Mouse (Mus musculus): ENCODE results near the gene Chn2. TPM values are rescaled to one million over a fixed set of nuclear protein-coding genes. Genes with fewer than 3 reads are reported as not detected.

The Chn2 gene
- total RNA-seq, 2 experiments from 2014 or later: 22.9 to 24.9 TPM

DNA sequence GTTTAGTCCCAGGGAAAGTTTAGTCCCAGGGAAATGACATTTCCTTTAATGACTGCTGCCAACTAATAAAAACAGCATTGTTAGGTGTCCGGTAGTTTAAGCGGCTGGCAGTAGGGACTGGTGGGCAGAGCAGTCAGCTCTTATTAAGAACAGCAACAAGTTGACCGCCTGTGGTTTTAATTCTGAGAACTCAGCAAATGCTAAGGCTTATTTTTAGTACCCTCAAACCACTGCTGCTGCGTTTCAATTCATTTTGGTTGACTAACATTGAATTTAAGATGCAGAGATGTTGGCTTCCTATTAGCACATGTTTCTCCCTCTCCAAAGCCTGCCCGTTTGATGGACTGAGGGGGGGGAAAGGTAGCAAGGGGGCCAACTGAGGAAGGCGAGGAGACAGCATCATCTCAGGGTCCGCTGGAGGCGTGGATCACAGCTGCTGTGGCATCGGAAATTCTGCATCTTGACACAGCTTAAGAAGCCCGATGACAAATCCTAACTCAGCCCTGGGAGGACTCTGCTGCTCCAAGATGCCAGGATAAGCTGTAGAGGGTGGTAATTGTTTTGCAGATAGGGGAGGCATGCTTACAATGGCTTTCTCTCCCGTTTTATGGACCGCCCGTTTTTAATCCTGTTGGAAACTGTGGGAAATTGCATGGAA, 2.2 kb downstream of the Chn2 start:
- DNase-seq (ENCODE audit: extremely low spot score in 1 of 2, low spot score in 1 of 2): no peak

DNA sequence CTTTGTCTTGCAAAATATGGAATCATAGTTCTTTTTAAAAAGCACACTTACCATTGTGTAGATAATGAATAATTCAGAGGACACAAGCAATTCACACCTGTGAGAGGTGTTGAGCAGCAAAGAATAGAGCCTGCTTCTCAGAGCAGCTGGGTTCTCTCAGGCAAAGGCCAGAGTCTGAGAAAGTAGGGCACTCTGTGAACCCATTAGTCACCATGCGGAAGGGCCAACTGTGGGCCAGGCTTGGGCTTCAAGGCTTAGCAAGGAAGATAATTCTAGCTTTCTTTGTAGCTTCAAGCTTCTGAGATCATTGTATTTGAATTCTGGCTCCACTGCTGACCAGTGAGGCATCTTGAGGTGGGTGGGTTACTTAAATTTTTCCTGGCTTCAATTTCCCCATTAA, 2.8 kb downstream of the Chn2 start:
- no peak for DNase-seq (ENCODE audit: extremely low spot score in 1 of 2, low spot score in 1 of 2)

DNA sequence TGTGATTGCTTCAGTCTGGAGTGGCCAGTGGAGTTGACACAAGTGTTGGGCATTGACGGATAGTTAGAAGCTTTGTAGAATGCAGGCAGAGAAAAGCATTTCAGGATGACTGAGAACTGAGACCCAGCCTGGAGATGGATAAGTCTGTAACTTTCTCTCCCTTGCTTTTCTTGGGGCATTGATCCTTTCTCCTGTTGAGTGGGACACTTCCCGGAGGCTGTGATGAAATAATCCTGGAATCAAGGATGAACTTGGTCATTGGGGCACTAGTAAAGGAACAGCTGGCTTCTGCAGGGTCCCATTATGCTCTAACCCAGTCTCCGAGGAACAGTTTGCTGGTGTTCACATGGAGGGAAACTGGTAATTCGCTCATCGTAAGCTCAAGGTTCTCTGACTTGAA, 4.2 kb downstream of the Chn2 start:
- DNase-seq (ENCODE audit: extremely low spot score in 1 of 2, low spot score in 1 of 2): no peak

DNA sequence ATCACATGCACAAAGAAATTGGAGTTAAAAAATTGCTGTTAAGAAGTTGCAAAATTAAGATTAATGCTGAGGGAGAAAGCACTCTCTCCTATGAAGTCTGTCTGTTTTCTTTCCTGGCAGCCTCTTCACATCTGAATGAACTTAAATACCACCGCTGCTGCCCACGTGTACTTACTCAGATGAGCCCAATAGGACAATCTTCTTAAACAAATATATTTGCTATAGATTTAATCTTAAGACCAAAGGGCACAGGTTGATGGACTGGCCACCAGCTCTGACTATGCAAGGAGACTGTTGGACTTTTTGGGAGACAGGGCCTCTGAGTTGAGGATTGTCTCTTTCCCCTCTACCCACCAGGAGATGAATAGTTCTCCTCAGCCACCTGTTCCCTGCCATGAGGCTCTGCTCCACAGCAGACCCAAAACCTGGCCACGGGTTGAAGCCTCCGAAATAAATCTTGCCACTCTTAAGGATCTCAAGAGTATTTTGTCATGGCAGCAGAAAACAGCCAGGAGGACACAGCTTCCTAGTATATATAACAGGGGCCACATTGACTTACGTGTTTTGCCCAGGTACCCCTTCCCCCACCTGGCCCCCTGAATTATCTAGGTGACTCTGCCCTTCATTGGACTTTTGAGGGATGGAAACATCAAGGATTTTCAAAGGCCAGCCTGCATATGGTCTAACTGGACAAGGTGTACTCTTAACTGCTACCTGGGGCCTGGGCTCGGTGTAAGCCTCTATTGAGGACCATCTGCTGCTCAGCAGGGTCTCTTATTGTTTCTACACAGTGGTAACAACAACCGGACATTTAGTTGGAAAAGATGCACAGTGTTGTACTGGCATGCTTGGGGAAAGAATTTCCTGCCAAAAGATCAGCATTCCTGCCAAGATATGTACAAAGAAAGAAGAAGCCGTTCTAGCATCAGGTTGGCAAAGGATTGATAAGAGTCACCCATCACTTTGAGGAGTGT, 6.7 kb downstream of the Chn2 start:
- no peak for DNase-seq (ENCODE audit: extremely low spot score in 1 of 2, low spot score in 1 of 2)

DNA sequence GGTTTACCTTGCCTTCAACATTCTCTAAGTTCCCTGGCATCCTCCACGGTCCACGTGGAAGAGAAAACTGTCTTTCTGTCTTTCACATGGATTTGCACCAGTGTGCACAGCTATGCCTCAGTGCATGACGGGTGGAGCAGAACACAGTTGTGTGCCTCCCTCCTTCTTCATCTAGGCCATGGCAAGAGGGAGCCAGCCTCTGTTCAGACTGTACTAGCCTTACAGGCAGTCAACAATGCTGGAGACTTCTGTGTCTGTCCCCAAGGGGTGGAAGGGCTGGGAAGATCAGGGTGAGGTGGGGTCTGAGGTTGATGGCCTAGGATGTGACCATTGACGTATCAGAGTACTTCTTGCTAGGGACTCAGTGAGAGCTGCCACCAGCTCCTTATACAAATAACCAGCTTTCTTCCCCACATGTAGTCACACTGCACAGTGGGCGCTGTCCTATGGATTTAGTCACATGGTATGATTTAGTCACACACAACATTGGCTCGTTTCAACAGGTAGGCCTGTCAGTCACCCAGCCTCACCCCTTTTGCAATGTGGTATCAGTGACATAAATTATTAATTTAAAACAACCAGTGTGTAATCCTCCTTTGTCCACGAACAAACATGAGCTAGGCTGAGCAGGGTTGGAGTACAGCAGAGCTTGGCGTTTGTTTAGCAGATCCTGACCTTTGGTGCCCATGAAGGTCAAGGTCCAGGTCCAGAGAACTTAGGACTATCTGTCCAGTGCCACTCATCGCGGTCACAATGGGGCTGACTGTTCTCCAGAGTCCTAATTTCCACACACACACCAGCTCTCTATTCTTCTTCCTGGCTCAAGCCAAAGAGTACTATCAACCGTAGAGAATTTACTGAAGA, 7.8 kb downstream of the Chn2 start:
- no peak for DNase-seq (ENCODE audit: extremely low spot score in 1 of 2, low spot score in 1 of 2)

DNA sequence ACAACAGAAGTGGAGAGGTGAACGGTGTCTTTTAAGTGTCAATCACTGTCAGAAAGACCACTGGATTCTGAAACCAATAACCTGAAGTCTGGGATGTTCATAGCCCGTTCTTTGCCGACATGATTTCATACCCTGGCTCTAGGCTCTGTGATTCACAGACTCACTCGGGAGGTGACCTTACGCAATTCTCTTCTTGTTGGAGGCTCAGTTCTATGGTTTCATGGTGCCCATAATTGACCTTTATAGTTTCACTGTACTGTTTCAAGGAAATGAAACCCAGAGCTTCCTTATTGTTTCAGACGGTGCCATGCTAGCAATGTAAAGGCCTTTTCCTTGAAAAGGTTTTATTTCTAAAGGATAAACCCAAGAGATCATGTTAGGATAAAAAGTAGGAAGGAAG, 9.4 kb downstream of the Chn2 start:
- DNase-seq (ENCODE audit: extremely low spot score in 1 of 2, low spot score in 1 of 2): no peak

DNA sequence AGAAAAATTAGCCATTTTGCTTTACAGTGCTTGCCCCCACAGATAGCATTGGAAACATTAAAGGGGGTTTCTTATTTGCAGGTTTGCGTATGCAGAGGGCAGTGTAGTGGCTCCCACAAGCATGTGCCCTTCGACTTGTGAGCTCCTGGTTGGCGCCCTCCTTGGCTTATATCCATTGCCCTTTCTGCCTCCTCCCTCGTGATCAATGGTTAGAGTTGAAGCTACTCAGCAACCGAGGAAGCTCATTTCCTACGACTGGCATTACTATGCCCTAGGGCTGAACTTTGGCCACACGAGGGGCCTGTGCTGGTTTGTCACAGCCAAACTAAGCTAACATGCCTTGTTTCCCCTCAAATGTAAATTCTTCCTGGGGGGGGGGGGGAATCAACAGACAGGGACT, 11.8 kb downstream of the Chn2 start:
- DNase-seq (ENCODE audit: extremely low spot score in 1 of 2, low spot score in 1 of 2): no peak

DNA sequence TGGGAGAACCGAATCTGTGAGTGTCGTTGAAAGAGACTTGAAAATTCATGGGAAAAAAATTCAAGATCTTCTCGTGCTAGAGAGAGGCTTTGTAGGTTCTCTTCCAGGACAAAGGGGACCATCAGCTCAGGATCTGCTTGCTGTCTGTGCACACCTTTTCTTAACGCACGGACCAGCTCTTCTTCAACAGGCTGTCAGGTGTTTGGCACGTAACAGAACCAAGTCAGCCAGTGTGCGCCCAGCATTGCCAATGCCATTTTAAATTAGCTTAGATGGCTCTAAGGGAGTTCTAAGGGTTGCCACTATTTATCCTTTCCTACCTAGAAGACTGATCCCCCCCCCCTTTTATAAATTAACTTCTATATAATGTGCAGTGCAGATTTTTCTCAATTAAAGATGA, 12.8 kb downstream of the Chn2 start:
- no peak for DNase-seq (ENCODE audit: extremely low spot score in 1 of 2, low spot score in 1 of 2)

DNA sequence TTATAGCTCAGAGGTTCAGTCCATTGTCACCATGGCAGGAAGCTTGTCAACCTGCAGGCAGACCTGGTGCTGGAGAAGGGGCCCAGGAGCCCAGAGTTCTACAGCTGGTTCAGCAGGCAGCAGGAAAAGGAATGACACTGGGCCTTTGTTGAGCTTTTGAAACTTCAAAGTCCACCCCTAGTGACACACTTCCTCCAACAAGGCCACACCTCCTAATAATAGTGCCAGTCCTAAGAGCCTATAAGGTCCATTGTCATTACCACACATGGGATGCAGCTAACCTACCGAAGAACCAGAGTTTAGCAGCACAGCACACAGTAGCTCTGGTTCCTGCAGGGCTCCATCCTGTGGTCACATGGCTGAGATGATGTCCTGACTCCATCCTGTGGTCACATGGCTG, 13.3 kb downstream of the Chn2 start:
- no peak for DNase-seq (ENCODE audit: extremely low spot score in 1 of 2, low spot score in 1 of 2)

DNA sequence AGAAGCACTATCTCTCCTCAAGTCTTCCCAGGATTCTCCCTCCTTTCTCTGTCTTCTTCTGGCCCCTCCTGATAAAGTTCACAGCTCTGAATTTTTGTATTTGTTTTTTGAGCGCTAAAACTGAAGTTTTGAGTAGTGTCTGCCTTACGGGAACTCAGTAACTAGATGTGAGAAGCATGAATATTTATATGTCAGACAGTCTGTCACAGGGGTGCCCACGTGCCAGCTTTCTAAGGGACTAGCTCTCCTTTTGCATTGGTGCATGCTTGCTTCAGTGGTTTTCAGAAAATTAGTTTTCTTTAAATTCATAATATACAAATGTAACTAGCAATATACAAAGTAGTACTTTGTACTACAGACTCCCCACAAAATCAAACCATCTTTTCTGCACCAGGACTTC, 14.0 kb downstream of the Chn2 start:
- no peak for DNase-seq (ENCODE audit: extremely low spot score in 1 of 2, low spot score in 1 of 2)

DNA sequence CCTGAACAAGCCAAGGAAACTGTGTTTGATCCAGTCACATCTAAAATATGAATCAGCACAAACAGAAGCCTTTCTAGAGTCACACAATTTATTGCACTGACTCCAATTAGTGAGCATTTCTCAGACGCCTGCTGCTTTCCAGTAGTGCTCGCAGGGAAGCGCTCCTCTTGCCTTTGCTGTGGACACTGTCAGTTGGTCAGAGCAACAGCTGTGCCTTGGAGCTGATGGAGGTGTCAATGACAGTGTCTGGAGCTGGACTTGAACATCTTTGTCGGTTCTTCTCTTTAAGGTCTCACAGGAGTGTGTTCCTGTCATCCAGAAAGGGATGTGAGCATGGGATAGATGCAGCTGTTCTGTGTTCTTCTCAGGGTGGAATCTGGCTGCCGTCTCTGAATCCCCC, 16.0 kb downstream of the Chn2 start:
- DNase-seq (ENCODE audit: extremely low spot score in 1 of 2, low spot score in 1 of 2): no peak

DNA sequence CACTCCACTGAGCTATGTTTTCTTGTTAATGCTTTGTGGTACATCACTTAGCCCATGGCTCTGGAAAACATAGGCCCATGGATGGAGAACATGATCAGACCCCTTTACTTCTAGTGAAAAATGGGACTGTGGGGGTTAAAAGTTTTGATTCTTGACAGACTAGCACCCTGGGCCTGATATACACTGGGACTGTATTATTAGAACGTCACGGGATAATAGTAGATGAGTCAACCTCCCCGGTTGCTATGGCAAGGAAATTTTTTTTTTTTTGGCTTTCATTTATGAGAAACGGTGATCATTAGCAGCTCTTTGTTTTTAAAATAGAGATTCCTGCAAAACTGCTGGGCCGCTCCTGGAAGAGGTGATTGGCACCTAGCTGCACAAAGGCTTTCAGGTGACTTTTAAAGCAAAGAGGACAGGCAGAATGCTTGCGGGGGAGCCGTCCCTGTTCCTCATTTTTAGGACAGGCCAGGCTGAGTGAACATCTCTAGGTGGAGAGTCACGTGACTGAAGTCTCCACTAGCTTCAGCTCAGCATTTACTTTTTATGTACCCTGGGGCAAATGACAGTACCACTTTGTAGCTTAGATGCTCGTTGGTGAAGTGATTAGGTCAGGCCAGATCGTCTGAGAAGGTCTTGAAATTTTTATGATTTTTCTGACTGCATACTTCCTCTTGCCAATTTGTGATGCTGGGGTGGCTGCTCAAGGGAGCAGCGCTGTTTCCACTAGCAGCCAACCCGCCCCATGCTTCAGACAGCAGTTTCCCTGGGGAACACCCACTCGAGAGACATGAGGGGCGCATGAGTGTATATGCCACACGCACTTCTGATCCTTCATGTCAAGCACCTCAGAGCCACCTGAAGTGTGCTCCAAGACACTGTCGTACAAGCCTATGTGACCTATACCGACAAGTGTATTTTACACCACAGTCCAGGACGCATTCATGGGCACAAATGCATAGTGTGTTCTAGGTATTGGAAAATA, 17.5 kb downstream of the Chn2 start:
- no peak for DNase-seq (ENCODE audit: extremely low spot score in 1 of 2, low spot score in 1 of 2)

DNA sequence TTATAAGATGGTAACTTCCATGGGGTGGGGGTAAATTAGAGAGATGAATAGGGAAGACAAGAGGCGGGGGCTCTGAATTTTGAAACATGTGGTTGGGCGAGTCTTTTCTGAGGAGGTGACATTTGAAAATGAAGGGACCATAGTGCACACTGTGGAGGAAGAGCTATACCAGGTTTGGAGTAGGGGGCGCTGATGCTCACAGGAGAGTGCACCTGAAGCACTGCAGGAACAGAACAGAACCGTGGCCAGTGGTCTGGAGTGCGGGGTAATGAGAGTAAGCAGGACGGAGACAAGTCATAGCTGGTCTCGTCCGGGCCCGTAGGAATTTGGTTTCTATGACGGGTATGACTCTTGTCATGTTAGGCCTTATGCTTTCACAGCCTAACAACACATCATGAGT, 18.3 kb downstream of the Chn2 start:
- no peak for DNase-seq (ENCODE audit: extremely low spot score in 1 of 2, low spot score in 1 of 2)

DNA sequence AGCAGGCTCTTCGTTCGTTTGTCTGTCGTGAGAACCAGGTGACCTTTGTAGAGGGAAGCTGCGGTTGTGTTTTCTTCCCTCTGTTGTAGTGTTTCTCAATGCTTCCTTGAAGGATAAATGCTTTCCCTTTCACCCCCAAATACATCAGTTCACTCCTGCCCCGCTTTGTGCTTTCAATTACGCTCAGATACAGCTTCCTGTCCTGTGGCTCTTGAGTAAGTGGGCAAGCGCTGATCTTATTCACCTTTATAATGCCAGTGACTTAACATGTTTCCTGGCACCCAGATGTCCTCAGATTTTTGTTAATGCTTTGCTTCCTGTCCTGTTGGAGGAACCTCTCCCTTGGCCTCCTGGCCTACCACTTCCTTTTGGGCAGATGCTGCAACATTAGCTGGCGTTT, 19.5 kb downstream of the Chn2 start:
- no peak for DNase-seq (ENCODE audit: extremely low spot score in 1 of 2, low spot score in 1 of 2)

DNA sequence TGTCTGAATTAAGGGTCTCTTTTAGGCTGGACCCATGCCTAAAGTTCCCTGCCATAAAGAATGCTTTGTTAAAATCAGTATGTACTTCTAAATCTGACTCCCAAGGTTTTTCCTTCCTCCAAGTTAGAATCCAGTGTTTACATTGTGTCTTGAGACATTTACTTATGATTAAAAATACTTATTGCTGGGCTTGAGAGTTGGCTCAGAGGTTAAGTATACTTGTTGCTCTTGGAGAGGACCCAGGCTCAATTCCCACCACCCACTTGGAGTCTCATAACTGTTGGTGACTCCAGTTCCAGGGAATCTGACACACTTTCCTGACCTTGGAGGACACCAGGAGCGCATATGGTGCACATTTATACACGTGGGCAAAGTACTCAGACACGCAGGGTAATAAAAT, 20.9 kb downstream of the Chn2 start:
- DNase-seq (ENCODE audit: extremely low spot score in 1 of 2, low spot score in 1 of 2): no peak

DNA sequence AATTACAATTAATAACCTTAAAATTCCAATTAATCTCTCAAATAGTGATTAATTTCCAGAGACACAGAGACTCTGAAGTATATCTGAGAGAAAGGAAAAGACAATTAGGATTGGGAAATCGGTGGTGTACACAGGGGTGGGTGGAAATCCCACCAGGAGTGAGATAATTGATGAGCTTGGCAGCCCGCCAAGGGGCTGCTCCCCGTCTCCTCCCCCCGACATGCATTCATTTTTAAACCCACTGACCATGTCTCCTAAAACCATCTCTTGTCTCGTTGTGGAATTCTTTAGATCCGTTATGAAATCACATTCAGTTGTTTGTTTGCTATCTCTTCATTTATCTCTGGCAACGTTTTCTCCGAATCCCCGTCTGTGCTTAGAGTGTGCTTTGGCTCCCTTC, 22.0 kb downstream of the Chn2 start:
- no peak for DNase-seq (ENCODE audit: extremely low spot score in 1 of 2, low spot score in 1 of 2)

DNA sequence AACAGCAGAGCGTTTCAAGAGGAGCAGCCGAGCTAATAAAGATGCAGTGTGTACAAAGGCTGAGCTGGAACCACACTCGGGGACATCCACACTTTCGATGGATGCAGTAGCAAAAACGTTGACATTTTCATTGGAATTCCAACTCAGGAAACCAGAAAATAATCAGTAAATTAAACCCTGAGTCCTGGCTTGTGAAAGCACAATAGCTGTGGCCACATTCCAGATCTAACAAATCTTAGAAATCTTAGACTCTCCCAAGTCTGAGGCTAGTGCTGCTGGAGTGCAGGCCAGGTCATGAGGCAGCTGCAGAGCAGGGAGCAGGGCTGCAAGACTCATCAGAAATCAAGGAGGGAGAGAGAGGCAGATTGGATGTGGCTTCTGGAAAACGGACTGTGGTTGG, 24.5 kb downstream of the Chn2 start:
- no peak for DNase-seq (ENCODE audit: extremely low spot score in 1 of 2, low spot score in 1 of 2)

DNA sequence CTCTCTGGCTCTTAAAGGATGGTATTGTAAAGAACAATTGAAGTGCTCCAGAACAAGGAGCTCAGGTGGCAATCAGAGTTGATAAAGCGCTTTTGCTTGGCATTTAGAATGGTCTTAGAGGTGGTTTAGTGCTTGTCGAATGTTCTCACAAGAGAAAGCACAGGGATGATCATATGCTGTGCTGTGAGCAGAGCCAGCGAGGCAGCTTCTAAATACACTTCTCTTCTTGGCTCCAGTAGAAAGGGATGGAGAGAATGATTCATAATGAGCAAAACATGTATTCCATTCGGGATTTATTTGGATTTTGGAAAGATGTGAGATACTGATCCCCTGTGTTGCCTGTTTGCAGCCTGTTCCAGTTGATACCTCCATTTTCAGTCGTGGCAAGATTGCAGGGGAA, 28.0 kb downstream of the Chn2 start:
- no peak for DNase-seq (ENCODE audit: extremely low spot score in 1 of 2, low spot score in 1 of 2)

DNA sequence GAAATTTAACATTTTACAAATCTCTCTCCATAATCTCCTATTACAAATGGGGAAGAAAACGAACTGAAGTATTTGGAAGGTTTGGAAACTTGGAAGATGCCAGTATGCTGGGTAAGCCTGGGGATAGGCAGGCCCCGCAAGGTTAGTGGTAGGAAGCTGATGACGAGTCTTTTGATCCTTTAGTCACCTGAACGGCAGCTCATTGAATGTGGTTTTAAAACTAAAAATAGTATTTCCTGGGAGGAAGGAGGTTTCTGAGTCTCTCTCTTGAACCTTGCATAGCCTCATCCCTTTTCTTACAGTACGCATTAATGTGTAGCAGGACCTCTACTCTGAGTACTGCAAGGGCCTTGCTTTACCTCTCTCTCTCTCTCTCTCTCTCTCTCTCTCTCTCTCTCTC, 29.5 kb downstream of the Chn2 start:
- no peak for DNase-seq (ENCODE audit: extremely low spot score in 1 of 2, low spot score in 1 of 2)

DNA sequence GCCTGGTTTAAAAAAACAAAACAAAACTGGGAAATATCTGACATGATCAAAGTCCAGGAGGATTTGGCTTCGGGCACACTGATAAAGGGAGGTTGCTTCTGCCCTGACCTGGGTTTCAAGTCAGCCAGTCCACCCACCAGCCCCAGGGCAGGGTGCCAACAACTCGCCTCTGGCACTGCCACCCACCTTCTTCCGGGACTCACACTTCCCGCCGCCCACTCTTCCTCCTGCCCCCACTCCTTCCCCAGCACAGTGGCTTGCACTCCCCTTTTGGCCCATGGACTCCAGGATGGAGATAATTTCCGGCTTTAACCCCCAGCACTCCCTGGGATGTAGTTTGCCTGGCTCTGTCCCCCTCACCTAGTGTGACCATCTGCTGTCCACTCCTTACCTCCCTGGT, 31.4 kb downstream of the Chn2 start:
- DNase-seq (ENCODE audit: extremely low spot score in 1 of 2, low spot score in 1 of 2): peak in 1 of 2 experiments; percentile 38

Data from layer of hippocampus, postnatal 25 days (tissue).